ENCODE assay signal across 1 mouse cellular context in the genomic region with DNA sequence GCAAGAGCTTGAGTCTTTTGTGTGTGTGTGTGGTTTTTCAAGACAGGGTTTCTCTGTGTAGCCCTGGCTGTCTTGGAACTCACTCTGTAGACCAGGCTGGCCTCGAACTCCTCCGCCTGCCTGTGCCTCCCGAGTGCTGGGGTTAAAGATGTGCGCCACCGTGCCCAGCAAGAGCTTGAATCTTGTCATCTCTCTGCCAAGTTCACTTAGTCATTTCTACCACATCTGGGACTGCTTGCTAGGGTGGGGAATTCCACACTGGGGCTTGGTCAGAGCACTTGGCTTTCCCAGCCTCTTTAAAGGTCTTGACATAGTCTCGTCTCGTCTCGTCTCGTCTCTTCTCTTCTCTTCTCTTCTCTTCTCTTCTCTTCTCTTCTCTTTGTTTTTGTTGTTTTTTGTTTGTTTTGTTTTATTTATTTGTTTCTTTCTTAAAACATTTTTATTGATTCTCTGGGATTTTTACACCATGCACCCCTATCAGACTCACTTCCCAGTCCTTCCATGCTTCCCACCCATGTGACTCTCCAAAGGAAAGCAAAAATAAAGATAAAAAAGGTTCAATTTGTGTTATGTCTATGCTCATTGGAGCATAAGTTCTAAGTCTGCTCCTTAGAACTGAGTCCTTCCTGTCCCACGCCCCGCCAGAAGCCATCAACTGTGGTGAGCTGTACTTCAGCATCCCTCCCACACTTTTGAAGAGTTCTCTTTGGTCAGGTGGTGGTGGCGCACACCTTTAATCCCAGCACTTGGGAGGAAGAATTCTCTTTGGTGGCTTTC.
TF ChIP-seq lines count a peak whose summit lies in the region.

No protein-coding gene starts in this region.

TF ChIP-seq in MEL, 35 proteins besides CTCF, POLR2A, EP300 and RAD21 (continued from another document):
- TF ChIP-seq NRF1 (IDR thresholded peaks at IDR 0.05; ENCODE audit: insufficient read depth, low read depth, low read length, poor library complexity, severe bottlenecking) (no peak), SMC3 (IDR thresholded peaks at IDR 0.05; ENCODE audit: low read depth, low read length) (no peak), JUND (IDR thresholded peaks at IDR 0.05; ENCODE audit: low read depth, low read length) (no peak), NELFE (IDR thresholded peaks at IDR 0.05; ENCODE audit: low read depth, low read length) (no peak), TCF12 (IDR thresholded peaks at IDR 0.05; ENCODE audit: low read depth, low read length) (no peak), TBP (IDR thresholded peaks at IDR 0.05; ENCODE audit: low read depth, low read length) (no peak), ZMIZ1 (IDR thresholded peaks at IDR 0.05; ENCODE audit: low read depth, low read length) (no peak), ZKSCAN1 (IDR thresholded peaks at IDR 0.05; ENCODE audit: low read depth, low read length) (no peak), KAT2A (conservative IDR thresholded peaks at IDR 0.05; ENCODE audit: low read depth, low read length) (no peak), USF1 (IDR thresholded peaks at IDR 0.05; ENCODE audit: low read depth, low read length) (peak; percentile 56; the same call in 1 of the 2 replicates), MYC (IDR thresholded peaks at IDR 0.05; ENCODE audit: low read depth, low read length) (peak; percentile 10; the same call in 1 of the 2 replicates)
